Mouse (Mus musculus): Measurements from ENCODE around the gene Gsdma3. TPM values are rescaled to one million over a fixed set of nuclear protein-coding genes. Genes with fewer than 3 reads are reported as not detected.
A peak's percentile ranks its signal among the peaks of the same experiment; 100 is the strongest.

Gsdma3 gene
- total and polyA plus RNA-seq, 3 experiments = not detected

DNA sequence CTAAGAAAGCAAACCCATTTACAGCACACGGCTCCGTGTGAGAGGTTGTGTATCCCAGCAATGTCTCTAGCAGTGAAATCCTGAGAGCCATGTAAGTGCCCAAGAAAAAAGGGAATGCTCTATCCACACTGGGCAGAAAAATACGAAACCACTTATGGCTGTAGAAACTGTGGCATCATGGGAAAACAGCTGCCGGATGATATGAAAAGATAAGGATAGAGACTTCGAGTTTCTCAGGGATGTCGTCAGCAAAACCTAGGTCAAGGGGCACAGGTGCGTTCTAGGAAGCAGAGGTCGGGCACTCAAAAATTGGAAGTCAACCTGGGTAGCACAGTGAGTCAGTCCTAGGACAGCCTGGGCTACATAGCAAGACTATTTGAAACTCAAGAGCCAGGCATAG is 36.9 kb upstream of the Gsdma3 start (continued):
- TF ChIP-seq ZMIZ1 (IDR thresholded peaks at IDR 0.05; ENCODE audit: low read depth, low read length) = no peak
- 0 out of 2 replicates have a peak, but pooled peaks have one; percentile 35 for TF ChIP-seq TBP (IDR thresholded peaks at IDR 0.05; ENCODE audit: low read depth, low read length)
- TF ChIP-seq MAZ (IDR thresholded peaks at IDR 0.05; ENCODE audit: low read depth, low read length) = no peak

DNA sequence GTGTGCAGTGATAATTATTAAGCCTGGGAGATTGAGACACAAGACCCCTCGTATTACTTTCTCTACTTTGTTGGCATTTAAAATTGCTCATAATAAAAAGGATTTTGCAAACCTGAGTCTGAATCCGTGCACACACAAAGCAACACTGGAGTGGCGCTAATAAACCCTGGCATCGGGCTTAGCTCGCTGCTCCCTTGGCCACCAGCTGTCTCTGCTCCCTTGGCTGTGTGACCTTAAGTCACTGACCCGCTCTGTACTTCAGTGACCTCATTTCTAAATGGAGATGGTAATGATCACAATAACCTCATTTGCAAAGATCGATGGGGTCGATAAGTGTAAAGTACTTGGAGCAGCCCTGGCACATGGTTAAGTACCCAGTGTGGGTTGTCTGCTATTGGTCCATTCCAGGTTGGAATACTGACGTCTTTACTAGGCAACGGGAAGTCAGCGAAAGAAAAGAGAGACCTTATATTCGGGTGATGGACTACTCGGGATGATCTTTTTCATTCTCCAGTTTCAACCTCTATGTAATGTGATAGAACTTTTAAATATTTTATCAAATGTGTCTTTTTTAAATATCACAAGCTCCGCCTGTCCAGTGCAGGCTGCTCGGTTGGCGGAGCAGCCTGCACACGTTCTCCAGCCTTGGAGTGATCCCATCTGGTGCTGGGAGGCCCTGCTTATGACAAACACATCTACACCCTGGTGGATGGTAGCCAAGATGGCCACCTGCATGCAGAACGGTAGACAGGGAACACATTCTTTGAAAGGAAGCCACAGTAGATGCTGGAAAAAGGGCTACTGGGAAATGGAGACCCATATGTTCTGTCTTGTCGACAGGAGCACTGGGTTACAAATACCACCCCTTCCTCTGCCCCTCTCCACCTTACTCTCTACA is 35.4 kb upstream of the Gsdma3 start:
- H3K27ac ChIP-seq (ENCODE audit: control insufficient read depth, low read depth, low read length) = no peak overlapping the region
- H3K4me1 ChIP-seq (ENCODE audit: control insufficient read depth in 1 of 2, insufficient read depth in 2 of 2, low read length in 2 of 2) = peaks cover 19 to 22% of the 10 kb centered on the region in 2 experiments; a peak in 3 of 4 replicates
- no peak overlapping the region for H3K9ac ChIP-seq (ENCODE audit: control insufficient read depth, low read depth, low read length, poor library complexity, severe bottlenecking)
- H3K9me3 ChIP-seq (replicated peaks; ENCODE audit: insufficient read depth, low read length) = no peaks in the 10 kb centered on the region
- no peak for DNase-seq (ENCODE audit: low read depth, low spot score)
- peaks cover 12% of the 10 kb centered on the region for H3K79me2 ChIP-seq (ENCODE audit: control insufficient read depth, insufficient read depth, low read length, poor library complexity)
- no peak for TF ChIP-seq USF1 (IDR thresholded peaks at IDR 0.05; ENCODE audit: low read depth, low read length)
- TF ChIP-seq TAL1 (IDR thresholded peaks at IDR 0.05; ENCODE audit: low read length) = no peak
- no peak for TF ChIP-seq GATA1 (IDR thresholded peaks at IDR 0.05; ENCODE audit: low read depth, low read length)
- no peak for TF ChIP-seq EP300 (IDR thresholded peaks at IDR 0.05; ENCODE audit: low read depth in 1 of 2, low read length in 2 of 2)
- TF ChIP-seq GABPA (IDR thresholded peaks at IDR 0.05; ENCODE audit: low read depth, low read length) = no peak
- no peak for TF ChIP-seq MAX (IDR thresholded peaks at IDR 0.05; ENCODE audit: low read length)
- no peak for TF ChIP-seq RCOR1 (IDR thresholded peaks at IDR 0.05; ENCODE audit: low read depth, low read length)
- TF ChIP-seq KAT2A (conservative IDR thresholded peaks at IDR 0.05; ENCODE audit: low read depth, low read length) = no peak
- no peak for TF ChIP-seq MYC (IDR thresholded peaks at IDR 0.05; ENCODE audit: low read depth, low read length)
- TF ChIP-seq HCFC1 (IDR thresholded peaks at IDR 0.05; ENCODE audit: low read depth, low read length) = no peak
- TF ChIP-seq JUND (IDR thresholded peaks at IDR 0.05; ENCODE audit: low read depth, low read length) = no peak
- TF ChIP-seq NELFE (IDR thresholded peaks at IDR 0.05; ENCODE audit: low read depth, low read length) = no peak
- TF ChIP-seq CHD1 (IDR thresholded peaks at IDR 0.05; ENCODE audit: low read depth, low read length) = no peak
- no peak for TF ChIP-seq ZKSCAN1 (IDR thresholded peaks at IDR 0.05; ENCODE audit: low read depth, low read length)
- no peak for TF ChIP-seq ELF1 (IDR thresholded peaks at IDR 0.05; ENCODE audit: low read depth, low read length)
- no peak for TF ChIP-seq ETS1 (IDR thresholded peaks at IDR 0.05; ENCODE audit: low read depth, low read length)
- no peak for TF ChIP-seq POLR2AphosphoS2 (IDR thresholded peaks at IDR 0.05; ENCODE audit: low read length)
- TF ChIP-seq RAD21 (IDR thresholded peaks at IDR 0.05; ENCODE audit: low read depth, low read length) = no peak
- H3K36me3 ChIP-seq (ENCODE audit: control insufficient read depth in 1 of 2, insufficient read depth in 2 of 2, low read length in 2 of 2) = peaks cover 0 to 19% of the 10 kb centered on the region in 2 experiments; a peak in 2 of 4 replicates
- peaks cover 8 to 9% of the 10 kb centered on the region in 2 experiments for H3K27me3 ChIP-seq (ENCODE audit: control insufficient read depth in 1 of 2, insufficient read depth in 2 of 2, low read length in 2 of 2)
- H3K4me3 ChIP-seq (ENCODE audit: control insufficient read depth in 1 of 2, insufficient read depth in 1 of 2, low read depth in 2 of 2, low read length in 2 of 2) = no peak overlapping the region

Measured in MEL (cell line).